Mouse (Mus musculus) small intestine, adult 2 months (tissue): ENCODE data around the gene Scn4a. TPM values are rescaled to one million over a fixed set of nuclear protein-coding genes. Genes with fewer than 3 reads are reported as not detected.

Source experiments
- H3K27ac ChIP-seq: fragments of 200-500 bp; 2 replicates; pipeline ENCODE4 v1.5.1; 2012; ENCODE audit warnings: low read depth, low read length, control low read depth, inconsistent platforms; ENCODE audit not compliant: insufficient read depth
- H3K27me3 ChIP-seq: fragments of 200-500 bp; 2 replicates; pipeline ENCODE4 v1.6.1; 2012; ENCODE audit warnings: mild to moderate bottlenecking, moderate library complexity, low read length, inconsistent platforms; ENCODE audit not compliant: control insufficient read depth, insufficient read depth
- H3K36me3 ChIP-seq: fragments of 200-500 bp; 2 replicates; pipeline ENCODE4 v1.6.1; 2012; ENCODE audit warnings: mild to moderate bottlenecking, low read length, control low read depth, inconsistent platforms; ENCODE audit not compliant: control insufficient read depth, insufficient read depth
- H3K4me1 ChIP-seq: fragments of 200-500 bp; 2 replicates; pipeline ENCODE4 v1.6.1; 2012; ENCODE audit warnings: low read length, inconsistent platforms, mixed read lengths; ENCODE audit not compliant: control insufficient read depth, insufficient read depth, insufficient read length
- H3K4me3 ChIP-seq: fragments of 200-500 bp; 2 replicates; pipeline ENCODE4 v1.5.1; 2012; ENCODE audit warnings: low read depth, mild to moderate bottlenecking, control low read depth, inconsistent platforms, low read length, moderate library complexity
- CTCF ChIP-seq: fragments of 200-500 bp; IDR thresholded peaks from 2 replicates; pipeline ENCODE4 v1.5.1; 2012; ENCODE audit warnings: low read depth, mild to moderate bottlenecking, control low read depth, inconsistent platforms, low read length, moderate library complexity, mixed read lengths; ENCODE audit not compliant: insufficient replicate concordance, insufficient read length; ENCODE audit errors: extremely low read depth
- POLR2A ChIP-seq: fragments of 200-500 bp; IDR thresholded peaks from 2 replicates; pipeline ENCODE4 v1.6.1; 2012; ENCODE audit warnings: low read depth, mild to moderate bottlenecking, control low read depth, inconsistent platforms, low read length, moderate library complexity
- WGBS: fragments of 180-500 bp; shearing (Covaris S2); methylation state at CpG from one replicate; pipeline ENCODE4 v1.1.7; 2018; 5-methylcytosine and 5-hydroxymethylcytosine counted together
- polyA plus RNA-seq: library from polyadenylated mRNA; depleted of rRNA; stranded (reverse); fragments of >200 nt; gene quantifications from 2 replicates; pipeline ENCODE4 v1.2.3, GENCODE M21; 2012; rRNA removed

The Scn4a gene
- polyA plus RNA-seq, 1 experiment, result 0.23 TPM

DNA sequence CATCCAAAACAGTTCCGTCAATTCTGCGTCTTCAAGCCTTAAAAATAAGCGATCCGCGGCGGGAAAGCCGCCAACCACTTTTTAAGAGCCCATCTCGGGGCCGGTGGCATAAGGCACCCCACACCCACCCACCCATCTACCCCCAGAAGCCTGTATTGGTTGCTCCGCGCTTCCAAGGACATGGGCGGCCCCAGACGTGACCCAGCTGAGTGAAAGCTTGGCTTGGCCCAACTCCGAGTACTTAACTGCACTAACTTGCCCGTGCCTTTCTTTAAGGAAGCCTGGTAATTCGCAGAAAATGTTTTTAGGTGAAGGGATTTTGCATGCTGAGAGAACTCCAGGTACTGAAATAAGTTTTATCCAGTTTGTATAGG is 79.8 kb downstream of the Scn4a start:
- Histone ChIP-seq H3K36me3 (no peaks in the 10 kb centered on the region), H3K4me3 (peak overlapping the region; percentile 64), H3K27me3 (no peaks in the 10 kb centered on the region), H3K27ac (peak overlapping the region; percentile 48), H3K4me1 (peaks cover 31% of the 10 kb centered on the region)
- WGBS, result 3% methylated on average over 16 of the region's 16 CpGs
- TF ChIP-seq CTCF, result no peak
- TF ChIP-seq POLR2A, result no peak

DNA sequence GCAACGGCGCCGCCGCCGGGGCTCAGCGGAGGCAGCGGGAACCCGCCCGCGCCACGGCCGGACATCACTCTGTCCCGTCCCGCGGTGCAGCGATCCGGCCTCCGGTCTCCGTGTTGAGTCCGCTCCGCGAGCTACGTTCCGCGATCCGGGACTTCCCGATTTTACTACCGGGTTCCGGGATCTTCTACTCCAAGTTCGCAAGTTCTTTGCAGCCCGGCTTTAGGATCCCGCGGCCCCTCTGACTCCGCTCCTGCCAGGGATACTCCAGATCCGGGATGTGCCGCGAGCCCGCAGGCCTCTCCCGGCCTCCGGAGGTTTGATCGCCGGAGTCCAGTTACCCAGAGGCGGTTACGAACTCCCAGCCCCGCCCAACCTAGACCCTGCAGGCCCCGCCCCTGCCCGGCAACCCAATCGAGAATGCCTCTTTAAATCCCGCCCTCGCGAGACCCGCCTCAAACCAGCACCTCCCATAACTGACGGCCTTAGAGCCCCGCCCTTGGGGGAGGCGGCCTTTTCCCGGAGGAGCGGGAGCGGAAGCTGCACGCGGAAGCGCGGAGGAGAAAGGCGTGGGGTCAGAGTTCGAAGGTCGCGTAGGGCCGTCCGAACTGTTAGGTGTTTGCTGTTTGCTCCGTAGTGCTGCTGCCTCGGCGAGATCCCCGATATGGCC is 80.3 kb downstream of the Scn4a start, which contains the start of gene Smarcd2:
TSS of gene Smarcd2 (minus strand) at position 329 of the 667 bp plus-strand sequence.
- H3K4me1 ChIP-seq, result peaks cover 35% of the 10 kb centered on the region
- peak within 1 kb of the TSS; percentile 78 for H3K4me3 ChIP-seq
- peak; percentile 75 for TF ChIP-seq POLR2A
- TF ChIP-seq CTCF, result no peak
- WGBS, result under 1% methylated on average over 72 of the region's 72 CpGs
- no peaks in the 10 kb centered on the region for H3K36me3 ChIP-seq
- H3K27me3 ChIP-seq, result no peaks in the 10 kb centered on the region
- peak within 1 kb of the TSS; percentile 77 for H3K27ac ChIP-seq

GRCm38 (mm10) chr11:106271794-106272643 is 81.1 kb downstream of the Scn4a start:
- no peaks in the 10 kb centered on the region for H3K27me3 ChIP-seq
- TF ChIP-seq POLR2A (no peak), CTCF (no peak)
- peaks cover 42% of the 10 kb centered on the region for H3K4me1 ChIP-seq
- H3K4me3 ChIP-seq, result peak overlapping the region; percentile 78
- WGBS, result under 1% methylated on average over 41 of the region's 41 CpGs
- H3K36me3 ChIP-seq, result peaks cover 2% of the 10 kb centered on the region
- H3K27ac ChIP-seq, result peak overlapping the region; percentile 77

GRCm38 (mm10) chr11:106271131-106271793 is 81.8 kb downstream of the Scn4a start:
- peaks cover 10% of the 10 kb centered on the region for H3K36me3 ChIP-seq
- no peaks in the 10 kb centered on the region for H3K27me3 ChIP-seq
- peak overlapping the region; percentile 77 for H3K27ac ChIP-seq
- WGBS, result 11% methylated on average over 5 of the region's 5 CpGs
- TF ChIP-seq POLR2A, result no peak
- TF ChIP-seq CTCF, result no peak
- H3K4me3 ChIP-seq, result peak overlapping the region; percentile 78
- peaks cover 39% of the 10 kb centered on the region for H3K4me1 ChIP-seq

- Histone ChIP-seq H3K27me3 (no peaks in the 10 kb centered on the region), H3K4me1 (peaks cover 31% of the 10 kb centered on the region), H3K36me3 (peaks cover 31% of the 10 kb centered on the region), H3K27ac (peak overlapping the region; percentile 58), H3K4me3 (no peak overlapping the region)
- 17% methylated on average over 3 of the region's 3 CpGs for WGBS
- TF ChIP-seq CTCF (no peak), POLR2A (no peak)
Observed at GRCm38 (mm10) chr11:106269060-106269431, 84.0 kb downstream of the Scn4a start.

Other genes with a start within 250 kb of the Scn4a start
- not detected in 2 replicates for gene Gm10840, start 192.4 kb downstream of the Scn4a start, polyA plus RNA-seq
- 11.8 and 21.7 TPM in 2 replicates for gene Limd2, start 192.4 kb downstream of the Scn4a start, polyA plus RNA-seq
- gene Strada, start 151.1 kb downstream of the Scn4a start, polyA plus RNA-seq, result 4.4 and 7.4 TPM in 2 replicates
- gene Ccdc47, start 136.9 kb downstream of the Scn4a start, polyA plus RNA-seq, result 2.2 and 4.8 TPM in 2 replicates
- 2.1 and 5.2 TPM in 2 replicates for gene Ddx42, start 136.4 kb downstream of the Scn4a start, polyA plus RNA-seq
- gene Ftsj3, start 97.2 kb downstream of the Scn4a start, polyA plus RNA-seq, result 2.8 and 3.9 TPM in 2 replicates
- 10.2 and 19.4 TPM in 2 replicates for gene Psmc5, start 97.1 kb downstream of the Scn4a start, polyA plus RNA-seq
- gene Smarcd2, start 80.3 kb downstream of the Scn4a start, polyA plus RNA-seq, result 40.6 and 101 TPM in 2 replicates
- gene Tcam1, start 76.6 kb downstream of the Scn4a start, polyA plus RNA-seq, result 0.05 TPM in 2 replicates
- 0.24 TPM in 1 of 2 replicates, not detected in the other for gene Gh, start 51.4 kb downstream of the Scn4a start, polyA plus RNA-seq
- 12.6 and 21.2 TPM in 2 replicates for gene Cd79b, start 38.5 kb downstream of the Scn4a start, polyA plus RNA-seq
- gene Prr29, start 12.2 kb upstream of the Scn4a start, polyA plus RNA-seq, result 0.32 and 1.0 TPM in 2 replicates
- gene Icam2, start 34.8 kb upstream of the Scn4a start, polyA plus RNA-seq, result 6.1 and 10.4 TPM in 2 replicates
- 14.2 and 31.2 TPM in 2 replicates for gene Ern1, start 134.6 kb upstream of the Scn4a start, polyA plus RNA-seq